Comparison of ENCODE assay signal across 12 mouse cellular contexts in the genomic region with DNA sequence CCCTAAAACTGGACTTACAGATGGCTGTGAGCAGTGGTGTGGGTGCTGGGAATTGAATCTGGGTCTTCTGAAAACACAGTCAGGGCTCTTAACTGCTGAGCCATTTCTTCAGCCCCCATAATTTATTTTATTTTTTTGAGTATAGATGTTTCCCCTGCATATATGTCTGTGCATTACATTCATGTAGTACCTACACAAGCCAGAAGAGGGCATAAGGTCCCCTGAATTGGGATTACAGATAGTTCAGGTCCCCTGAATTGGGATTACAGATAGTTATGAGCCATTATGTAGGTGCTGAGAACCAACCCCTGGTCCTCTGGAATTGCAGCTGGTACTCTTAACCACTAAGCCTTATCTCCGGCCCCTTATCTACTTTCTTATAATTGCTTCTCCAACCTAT. TPM values are rescaled to one million over a fixed set of nuclear protein-coding genes. Genes with fewer than 3 reads are reported as not detected.
A peak's percentile ranks its signal among the peaks of the same experiment; 100 is the strongest.
DNase-seq lines count a peak whose midpoint lies in the region; ATAC-seq and TF ChIP-seq lines count a peak whose summit lies in the region.
"Had no signal": no experiment of that assay in that cellular context is flagged by ENCODE, and none has a peak within 500 bp of the region (broad histone marks: within the 10 kb centered on the region; RNA-seq: fewer than 3 reads in every experiment).

No protein-coding gene starts in this region.

- DNase-seq in hindbrain, postnatal 0 days (ENCODE audit: low spot score) = no peak
- no peak for DNase-seq in hindbrain, embryonic 14.5 days (ENCODE audit: low spot score)
- DNase-seq in A20 (ENCODE audit: low read depth, low spot score) = peak; percentile 53
- DNase-seq in G1E (ENCODE audit: low spot score) = no peak
- DNase-seq in lung, postnatal 0 days (ENCODE audit: low spot score) = no peak
- DNase-seq in kidney, adult 8-10 months = no peak
- DNase-seq in left cerebral cortex, postnatal 10 days (ENCODE audit: extremely low spot score in 1 of 2, low spot score in 2 of 2) = no peak
- DNase-seq: liver, embryonic 13.5 days had no signal

- H3K27me3 ChIP-seq in hindbrain, postnatal 0 days (ENCODE audit: insufficient read depth, low read length) = no peaks in the 10 kb centered on the region
- H3K27me3 ChIP-seq in hindbrain, embryonic 14.5 days (ENCODE audit: control insufficient read depth, insufficient read depth, low read length) = no peaks in the 10 kb centered on the region
- H3K27me3 ChIP-seq in G1E (ENCODE audit: insufficient read depth, low read length) = no peaks in the 10 kb centered on the region
- no peaks in the 10 kb centered on the region for H3K27me3 ChIP-seq in lung, postnatal 0 days (replicated peaks; ENCODE audit: insufficient read depth, low read length)
- H3K27me3 ChIP-seq: intestine, embryonic 15.5 days; liver, embryonic 13.5 days; neural tube, embryonic 13.5 days; stomach, embryonic 15.5 days had no signal

- no peak for ATAC-seq in hindbrain, postnatal 0 days
- no peak for ATAC-seq in hindbrain, embryonic 14.5 days (ENCODE audit: low FRiP score)
- ATAC-seq in G1E (ENCODE audit: extremely low read depth, insufficient number of reproducible peaks, low FRiP score, poor library complexity, severe bottlenecking) = no peak; the same call in 1 of the 2 replicates
- ATAC-seq in lung, postnatal 0 days = no peak
- ATAC-seq in activated CD4-positive, CD25-positive, alpha-beta regulatory T cell, adult 4 months = no peak
- ATAC-seq: intestine, embryonic 15.5 days had no signal

- no peak overlapping the region for H3K27ac ChIP-seq in hindbrain, postnatal 0 days
- H3K27ac ChIP-seq in hindbrain, embryonic 14.5 days = no peak overlapping the region
- no peak overlapping the region for H3K27ac ChIP-seq in lung, postnatal 0 days (ENCODE audit: low read length)
- H3K27ac ChIP-seq: intestine, embryonic 15.5 days; liver, embryonic 13.5 days; neural tube, embryonic 13.5 days; stomach, embryonic 15.5 days had no signal

- H3K4me3 ChIP-seq in hindbrain, postnatal 0 days (ENCODE audit: low read length) = no peak overlapping the region
- no peak overlapping the region for H3K4me3 ChIP-seq in hindbrain, embryonic 14.5 days (replicated peaks; ENCODE audit: low read length)
- H3K4me3 ChIP-seq in G1E (ENCODE audit: low read depth, low read length) = no peak overlapping the region
- H3K4me3 ChIP-seq in lung, postnatal 0 days (ENCODE audit: low read depth, low read length) = no peak overlapping the region
- H3K4me3 ChIP-seq: intestine, embryonic 15.5 days; liver, embryonic 13.5 days; neural tube, embryonic 13.5 days; stomach, embryonic 15.5 days had no signal

- 94% methylated on average over 1 of the region's 1 CpGs for WGBS in hindbrain, postnatal 0 days
- WGBS in hindbrain, embryonic 14.5 days = 100% methylated on average over 1 of the region's 1 CpGs
- WGBS in lung, postnatal 0 days = 97% methylated on average over 1 of the region's 1 CpGs

- no peak for TF ChIP-seq EP300 in lung, postnatal 0 days (IDR thresholded peaks at IDR 0.05)

- H3K9me3 ChIP-seq in hindbrain, postnatal 0 days (ENCODE audit: low read length) = no peaks in the 10 kb centered on the region
- no peaks in the 10 kb centered on the region for H3K9me3 ChIP-seq in hindbrain, embryonic 14.5 days (ENCODE audit: control insufficient read depth, low read length)
- no peaks in the 10 kb centered on the region for H3K9me3 ChIP-seq in G1E (replicated peaks)
- no peaks in the 10 kb centered on the region for H3K9me3 ChIP-seq in lung, postnatal 0 days (ENCODE audit: low read length)
- H3K9me3 ChIP-seq: intestine, embryonic 15.5 days; liver, embryonic 13.5 days; stomach, embryonic 15.5 days had no signal

- H3K9ac ChIP-seq in hindbrain, postnatal 0 days (replicated peaks; ENCODE audit: low read length) = no peak overlapping the region
- no peak overlapping the region for H3K9ac ChIP-seq in hindbrain, embryonic 14.5 days
- no peak overlapping the region for H3K9ac ChIP-seq in lung, postnatal 0 days (replicated peaks; ENCODE audit: low read depth)
- H3K9ac ChIP-seq: intestine, embryonic 15.5 days; liver, embryonic 13.5 days; neural tube, embryonic 13.5 days; stomach, embryonic 15.5 days had no signal

- peak; percentile 27 for TF ChIP-seq CTCF in hindbrain, postnatal 0 days (IDR thresholded peaks at IDR 0.05; ENCODE audit: low read depth)
- 0 out of 2 replicates have a peak, but pooled peaks have one; percentile 17 for TF ChIP-seq CTCF in G1E (IDR thresholded peaks at IDR 0.05; ENCODE audit: low read depth, low read length)
- peak; percentile 59 for TF ChIP-seq CTCF in lung, postnatal 0 days (IDR thresholded peaks at IDR 0.05)

- intact Hi-C loops in left cerebral cortex, postnatal 10 days (cut with DNase I) = no loop called here

- H3K4me2 ChIP-seq in hindbrain, postnatal 0 days (ENCODE audit: low read depth, low read length) = no peak overlapping the region
- no peak overlapping the region for H3K4me2 ChIP-seq in hindbrain, embryonic 14.5 days (replicated peaks)
- H3K4me2 ChIP-seq in lung, postnatal 0 days (replicated peaks; ENCODE audit: low read depth, low read length) = no peak overlapping the region
- H3K4me2 ChIP-seq: intestine, embryonic 15.5 days; liver, embryonic 13.5 days; neural tube, embryonic 13.5 days; stomach, embryonic 15.5 days had no signal

- peaks cover 20% of the 10 kb centered on the region for H3K36me3 ChIP-seq in hindbrain, postnatal 0 days (ENCODE audit: insufficient read depth, low read length)
- H3K36me3 ChIP-seq in hindbrain, embryonic 14.5 days (replicated peaks; ENCODE audit: control insufficient read depth, insufficient read depth) = peaks cover 62% of the 10 kb centered on the region
- peaks cover 90% of the 10 kb centered on the region for H3K36me3 ChIP-seq in G1E (replicated peaks)
- H3K36me3 ChIP-seq in lung, postnatal 0 days (ENCODE audit: insufficient read depth, low read length) = no peaks in the 10 kb centered on the region

- H3K4me1 ChIP-seq in hindbrain, postnatal 0 days (ENCODE audit: insufficient read depth, low read length) = no peaks in the 10 kb centered on the region
- H3K4me1 ChIP-seq in hindbrain, embryonic 14.5 days (replicated peaks; ENCODE audit: control insufficient read depth, insufficient read depth, low read length) = no peaks in the 10 kb centered on the region
- peaks cover 2% of the 10 kb centered on the region; the same call in 1 of the 2 replicates for H3K4me1 ChIP-seq in G1E (ENCODE audit: insufficient read depth, low read depth, low read length)
- H3K4me1 ChIP-seq in lung, postnatal 0 days (ENCODE audit: insufficient read depth, low read depth, low read length) = peaks cover 9% of the 10 kb centered on the region
- H3K4me1 ChIP-seq: neural tube, embryonic 13.5 days had no signal

RNA-seq across cellular contexts. Expression of a gene that starts 16.3 kb away (rescaled TPM):
- 38.3 and 43.0 TPM in 2 replicates for total RNA-seq in hindbrain, postnatal 0 days (2014; rRNA removed)
- 22.6 and 23.7 TPM in 2 replicates for polyA plus RNA-seq in hindbrain, postnatal 0 days (2015; fragmentation: Nextera tagmentation; extraction: Ambion mirVana)
- 23.5 and 24.3 TPM in 2 replicates for polyA plus RNA-seq in hindbrain, embryonic 14.5 days (2014; fragmentation: Nextera tagmentation; extraction: Ambion mirVana)
- 54.2 and 60.9 TPM in 2 replicates for total RNA-seq in G1E (2014; fragmentation: Nextera tagmentation)
- 60.0 and 60.3 TPM in 2 replicates for total RNA-seq in G1E (2017)
- polyA plus RNA-seq in G1E (2012) = 14.5 and 16.7 TPM in 2 replicates
- polyA plus RNA-seq in lung, postnatal 0 days (2015; fragmentation: Nextera tagmentation; extraction: Ambion mirVana) = 23.2 and 23.6 TPM in 2 replicates
- 10 to 100 TPM; 36.9 to 38.3 TPM for polyA plus RNA-seq in activated CD4-positive, CD25-positive, alpha-beta regulatory T cell, adult 4 months (2017; shearing (Covaris generic))
- total RNA-seq in left cerebral cortex, postnatal 10 days (2021) = 10 to 100 TPM; 37.2 to 38.8 TPM

RNA-seq across cellular contexts. Expression of a gene that starts 16.5 kb away (rescaled TPM):
- 17.3 and 20.8 TPM in 2 replicates for total RNA-seq in hindbrain, postnatal 0 days (2014; rRNA removed)
- polyA plus RNA-seq in hindbrain, postnatal 0 days (2015; fragmentation: Nextera tagmentation; extraction: Ambion mirVana) = 45.3 and 46.3 TPM in 2 replicates
- polyA plus RNA-seq in hindbrain, embryonic 14.5 days (2014; fragmentation: Nextera tagmentation; extraction: Ambion mirVana) = 47.1 and 48.9 TPM in 2 replicates
- total RNA-seq in G1E (2014; fragmentation: Nextera tagmentation) = 46.4 and 47.5 TPM in 2 replicates
- 25.7 and 30.4 TPM in 2 replicates for total RNA-seq in G1E (2017)
- polyA plus RNA-seq in G1E (2012) = 2.2 and 3.4 TPM in 2 replicates
- polyA plus RNA-seq in lung, postnatal 0 days (2015; fragmentation: Nextera tagmentation; extraction: Ambion mirVana) = 57.2 and 61.1 TPM in 2 replicates
- polyA plus RNA-seq in activated CD4-positive, CD25-positive, alpha-beta regulatory T cell, adult 4 months (2017; shearing (Covaris generic)) = 10 to 100 TPM in 1 of 2 experiments, 1 to 10 TPM in 1; 9.7 to 11.0 TPM
- 10 to 100 TPM; 32.7 TPM for total RNA-seq in left cerebral cortex, postnatal 10 days (2021)
